Mouse (Mus musculus): Measurements from ENCODE around the gene Sept1. TPM values are rescaled to one million over a fixed set of nuclear protein-coding genes. Genes with fewer than 3 reads are reported as not detected.

Sept1 gene
- total RNA-seq, 1 experiment = 85.8 TPM

DNA sequence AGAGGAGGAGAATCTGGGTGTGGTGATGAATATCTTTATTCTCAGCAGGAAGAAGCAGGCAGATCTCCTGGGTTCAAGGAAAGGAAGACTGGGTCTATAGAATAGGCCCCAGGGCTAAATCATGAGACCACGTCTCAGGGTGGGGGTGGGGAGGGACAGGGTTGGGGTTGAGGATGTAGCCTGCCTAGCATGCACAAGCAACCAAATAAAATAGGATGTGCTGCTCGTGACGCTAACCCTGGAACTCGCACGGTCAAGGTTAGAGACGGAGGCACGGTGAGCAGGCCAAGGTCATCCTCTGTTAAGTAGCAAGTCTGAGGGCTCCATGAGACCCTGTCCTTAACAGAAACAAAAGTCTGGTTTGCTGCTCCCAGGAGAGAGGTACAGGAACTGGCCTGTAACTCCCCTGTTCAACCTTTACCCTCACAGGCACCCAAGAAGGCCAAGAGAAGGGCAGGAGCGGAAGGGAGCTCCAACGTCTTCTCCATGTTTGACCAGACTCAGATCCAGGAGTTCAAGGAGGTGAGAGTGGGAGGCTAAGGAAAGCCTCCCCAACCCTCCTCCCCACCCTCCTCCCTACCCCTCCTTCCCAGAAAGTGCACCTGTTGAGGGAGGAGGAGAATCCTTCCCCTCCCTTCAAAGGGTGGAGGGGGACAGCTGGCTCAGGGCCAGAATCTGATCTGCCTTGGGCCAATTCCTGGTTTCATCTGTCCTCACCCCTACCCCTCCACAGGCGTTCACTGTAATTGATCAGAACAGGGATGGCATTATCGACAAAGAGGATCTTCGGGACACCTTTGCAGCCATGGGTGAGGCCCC, 20.3 kb downstream of the Sept1 start:
- in situ Hi-C loops (cut with MboI; ENCODE audit: low sequenced_read_pairs in 2 of 2, unreplicated experiment in 2 of 2) = no loop called here
- Histone ChIP-seq H3K27ac (ENCODE audit: insufficient read depth, low read depth, low read length, poor library complexity, severe bottlenecking) (peak overlapping the region; percentile 98), H3K4me1 (ENCODE audit: control insufficient read depth in 2 of 2, insufficient read depth in 2 of 2, low read length in 2 of 2, poor library complexity in 1 of 2) (peaks cover 18 to 25% of the 10 kb centered on the region in 2 experiments), H3K36me3 (ENCODE audit: control insufficient read depth, insufficient read depth, low read length, poor library complexity, severe bottlenecking) (peaks cover 16% of the 10 kb centered on the region), H3K9ac (ENCODE audit: insufficient read depth, low read depth, low read length, poor library complexity, severe bottlenecking) (peak overlapping the region; percentile 66), H3K9me3 (ENCODE audit: control insufficient read depth, insufficient read depth, low read depth, low read length) (no peaks in the 10 kb centered on the region), H3K4me3 (ENCODE audit: insufficient read depth in 1 of 2, low read depth in 1 of 2, low read length in 2 of 2, poor library complexity in 1 of 2, severe bottlenecking in 1 of 2) (peak overlapping the region in 1 of 2 experiments; percentile 71; a peak in 2 of 4 replicates)
- DNase-seq (ENCODE audit: low read depth, low spot score) = peak; percentile 78
- TF ChIP-seq CHD2 (IDR thresholded peaks at IDR 0.05; ENCODE audit: low read depth, low read length) (peak; percentile 38; the same call in 1 of the 2 replicates), HCFC1 (IDR thresholded peaks at IDR 0.05; ENCODE audit: borderline replicate concordance, insufficient read depth, low read length) (no peak), ZNF384 (IDR thresholded peaks at IDR 0.05; ENCODE audit: low read depth, low read length) (no peak), MAFK (IDR thresholded peaks at IDR 0.05; ENCODE audit: insufficient read depth, low read depth, low read length) (no peak), ZC3H11A (IDR thresholded peaks at IDR 0.05; ENCODE audit: borderline replicate concordance, low read depth, low read length) (no peak)

DNA sequence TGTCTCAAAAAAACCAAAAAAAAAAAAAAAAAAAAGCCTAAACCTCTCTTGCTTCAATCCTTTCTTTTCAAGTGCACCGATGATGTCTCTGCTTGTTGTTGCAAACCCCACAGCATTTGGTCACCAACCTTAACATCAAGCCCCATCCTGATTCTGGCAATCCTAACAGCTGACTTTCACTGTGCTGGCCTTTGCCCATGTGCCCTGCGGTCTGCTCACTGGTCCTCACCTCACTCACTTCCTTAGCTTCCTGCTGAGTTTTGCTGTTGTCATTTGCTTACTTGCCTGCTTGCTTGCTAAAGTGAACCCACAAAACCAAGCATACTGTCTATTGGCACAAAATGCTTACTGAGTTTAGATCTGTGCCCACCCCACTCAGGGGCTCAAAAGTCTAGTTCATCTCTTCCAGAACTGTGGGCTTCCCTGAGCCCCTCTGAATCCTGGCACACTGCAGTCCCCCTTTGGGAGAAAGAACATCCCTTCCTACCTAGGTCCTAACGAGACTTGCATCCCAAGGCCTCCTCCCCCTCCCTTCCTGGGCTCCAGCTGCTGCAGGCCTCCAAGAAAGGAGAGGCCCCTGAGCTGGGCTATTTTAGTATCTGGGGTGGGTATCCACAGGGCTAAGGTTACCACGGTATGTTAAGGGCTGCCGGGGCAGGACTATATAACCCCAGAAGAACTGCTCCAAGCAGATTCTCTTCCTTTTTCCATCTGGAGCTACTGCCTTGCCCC, 21.8 kb downstream of the Sept1 start:
- peak overlapping the region; percentile 56 for H3K9ac ChIP-seq (ENCODE audit: insufficient read depth, low read depth, low read length, poor library complexity, severe bottlenecking)

DNA sequence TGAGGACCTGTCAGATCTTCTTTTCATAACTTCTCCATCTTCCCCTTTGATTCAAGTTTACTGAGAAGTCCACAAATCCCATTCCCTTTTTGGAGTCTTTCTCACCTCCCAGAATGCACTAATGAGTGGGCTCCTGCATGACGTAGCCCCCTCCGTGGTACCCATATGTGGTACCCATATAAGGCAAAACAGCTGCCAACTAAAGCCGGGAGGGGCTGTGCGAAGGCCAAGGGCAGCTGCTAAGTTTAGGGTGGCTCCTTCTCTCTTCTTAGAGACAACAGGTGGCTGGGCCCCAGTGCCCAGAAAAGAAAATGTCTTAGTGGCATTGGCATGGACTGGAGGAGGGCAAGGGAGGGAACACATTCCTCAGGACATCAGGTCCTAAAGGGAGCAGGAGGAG, 22.7 kb downstream of the Sept1 start:
- Histone ChIP-seq H3K4me3 (ENCODE audit: insufficient read depth in 1 of 2, low read depth in 1 of 2, low read length in 2 of 2, poor library complexity in 1 of 2, severe bottlenecking in 1 of 2) (no peak overlapping the region), H3K9ac (ENCODE audit: insufficient read depth, low read depth, low read length, poor library complexity, severe bottlenecking) (peak overlapping the region; percentile 40; the same call in 1 of the 2 replicates), H3K27ac (ENCODE audit: insufficient read depth, low read depth, low read length, poor library complexity, severe bottlenecking) (no peak overlapping the region; the same call in 1 of the 2 replicates), H3K9me3 (ENCODE audit: control insufficient read depth, insufficient read depth, low read depth, low read length) (no peaks in the 10 kb centered on the region), H3K4me1 (ENCODE audit: control insufficient read depth in 2 of 2, insufficient read depth in 2 of 2, low read length in 2 of 2, poor library complexity in 1 of 2) (peaks cover 14 to 29% of the 10 kb centered on the region in 2 experiments), H3K36me3 (ENCODE audit: control insufficient read depth, insufficient read depth, low read length, poor library complexity, severe bottlenecking) (peaks cover 15% of the 10 kb centered on the region)
- no peak for TF ChIP-seq ZC3H11A (IDR thresholded peaks at IDR 0.05; ENCODE audit: borderline replicate concordance, low read depth, low read length)
- no peak for TF ChIP-seq ZNF384 (IDR thresholded peaks at IDR 0.05; ENCODE audit: low read depth, low read length)
- TF ChIP-seq CHD2 (IDR thresholded peaks at IDR 0.05; ENCODE audit: low read depth, low read length) = no peak
- no peak for TF ChIP-seq MAFK (IDR thresholded peaks at IDR 0.05; ENCODE audit: insufficient read depth, low read depth, low read length)
- TF ChIP-seq HCFC1 (IDR thresholded peaks at IDR 0.05; ENCODE audit: borderline replicate concordance, insufficient read depth, low read length) = no peak
- DNase-seq (ENCODE audit: low read depth, low spot score) = no peak
- in situ Hi-C loops (cut with MboI; ENCODE audit: low sequenced_read_pairs in 2 of 2, unreplicated experiment in 2 of 2) = no loop called here

More for the DNA sequence above, 21.8 kb downstream of the Sept1 start:
- H3K4me1 ChIP-seq (ENCODE audit: control insufficient read depth in 2 of 2, insufficient read depth in 2 of 2, low read length in 2 of 2, poor library complexity in 1 of 2) = peaks cover 19 to 27% of the 10 kb centered on the region in 2 experiments
- TF ChIP-seq ZNF384 (IDR thresholded peaks at IDR 0.05; ENCODE audit: low read depth, low read length) (no peak), MAFK (IDR thresholded peaks at IDR 0.05; ENCODE audit: insufficient read depth, low read depth, low read length) (no peak), CHD2 (IDR thresholded peaks at IDR 0.05; ENCODE audit: low read depth, low read length) (no peak), HCFC1 (IDR thresholded peaks at IDR 0.05; ENCODE audit: borderline replicate concordance, insufficient read depth, low read length) (no peak), ZC3H11A (IDR thresholded peaks at IDR 0.05; ENCODE audit: borderline replicate concordance, low read depth, low read length) (no peak)
- no peak for DNase-seq (ENCODE audit: low read depth, low spot score)
- H3K36me3 ChIP-seq (ENCODE audit: control insufficient read depth, insufficient read depth, low read length, poor library complexity, severe bottlenecking) = peaks cover 16% of the 10 kb centered on the region
- in situ Hi-C loops (cut with MboI; ENCODE audit: low sequenced_read_pairs in 2 of 2, unreplicated experiment in 2 of 2) = no loop called here
- H3K4me3 ChIP-seq (ENCODE audit: insufficient read depth in 1 of 2, low read depth in 1 of 2, low read length in 2 of 2, poor library complexity in 1 of 2, severe bottlenecking in 1 of 2) = no peak overlapping the region
- H3K27ac ChIP-seq (ENCODE audit: insufficient read depth, low read depth, low read length, poor library complexity, severe bottlenecking) = peak overlapping the region; percentile 92
- H3K9me3 ChIP-seq (ENCODE audit: control insufficient read depth, insufficient read depth, low read depth, low read length) = no peaks in the 10 kb centered on the region

DNA sequence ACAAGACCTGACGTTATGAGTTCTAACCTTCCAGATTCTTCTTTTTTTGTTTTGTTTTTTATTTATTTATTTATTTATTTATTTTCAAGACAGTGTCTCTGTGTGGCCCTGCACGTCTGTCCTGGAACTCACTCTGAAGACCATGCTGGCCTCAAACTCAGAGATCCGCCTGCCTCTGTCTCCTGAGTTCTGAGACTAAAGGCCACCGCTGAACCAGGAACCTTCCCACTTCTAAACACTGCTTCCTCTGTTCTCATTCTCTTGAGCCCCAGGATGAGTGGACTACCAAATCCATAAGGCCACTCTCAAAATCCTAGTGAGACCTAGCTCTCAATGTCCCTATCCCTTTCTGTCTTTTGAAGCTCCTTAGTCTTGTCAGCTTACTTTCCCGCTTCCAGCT, 23.1 kb downstream of the Sept1 start:
- no peak for DNase-seq (ENCODE audit: low read depth, low spot score)
- Histone ChIP-seq H3K4me1 (ENCODE audit: control insufficient read depth in 2 of 2, insufficient read depth in 2 of 2, low read length in 2 of 2, poor library complexity in 1 of 2) (peaks cover 13 to 28% of the 10 kb centered on the region in 2 experiments), H3K27ac (ENCODE audit: insufficient read depth, low read depth, low read length, poor library complexity, severe bottlenecking) (peak overlapping the region; percentile 75; the same call in 1 of the 2 replicates)

More for the DNA sequence above, 23.1 kb downstream of the Sept1 start:
- peak overlapping the region; percentile 40; the same call in 1 of the 2 replicates for H3K9ac ChIP-seq (ENCODE audit: insufficient read depth, low read depth, low read length, poor library complexity, severe bottlenecking)
- in situ Hi-C loops (cut with MboI; ENCODE audit: low sequenced_read_pairs in 2 of 2, unreplicated experiment in 2 of 2) = no loop called here
- no peak for TF ChIP-seq ZC3H11A (IDR thresholded peaks at IDR 0.05; ENCODE audit: borderline replicate concordance, low read depth, low read length)
- peaks cover 12% of the 10 kb centered on the region for H3K36me3 ChIP-seq (ENCODE audit: control insufficient read depth, insufficient read depth, low read length, poor library complexity, severe bottlenecking)
- peak overlapping the region in 1 of 2 experiments; percentile 68; a peak in 2 of 4 replicates for H3K4me3 ChIP-seq (ENCODE audit: insufficient read depth in 1 of 2, low read depth in 1 of 2, low read length in 2 of 2, poor library complexity in 1 of 2, severe bottlenecking in 1 of 2)
- H3K9me3 ChIP-seq (ENCODE audit: control insufficient read depth, insufficient read depth, low read depth, low read length) = no peaks in the 10 kb centered on the region
